Mouse (Mus musculus) stomach, embryonic 16.5 days (tissue): ENCODE measurements around the gene Rnf11. TPM values are rescaled to one million over a fixed set of nuclear protein-coding genes. Genes with fewer than 3 reads are reported as not detected.

ENCODE experiments used
- ATAC-seq: fragments of 200-750 bp; cut with Nextera tagmentation; 2 replicates; pipeline ENCODE4 v1.8.0; 2017; ENCODE audit warnings: moderate number of reproducible peaks, moderate TSS enrichment; ENCODE audit not compliant: insufficient read depth, low FRiP score
- H3K27ac ChIP-seq: fragments of 300-500 bp; sonication (generic); 2 replicates; pipeline ENCODE4 v1.5.1; 2014; ENCODE audit warnings: low read length
- H3K27me3 ChIP-seq: fragments of 300-500 bp; sonication (generic); 2 replicates; pipeline ENCODE4 v1.6.1; 2014; ENCODE audit warnings: low read length, control low read depth, mixed read lengths; ENCODE audit not compliant: control insufficient read depth, insufficient read depth
- H3K36me3 ChIP-seq: fragments of 300-500 bp; sonication (generic); 2 replicates; pipeline ENCODE4 v1.6.1; 2014; ENCODE audit warnings: low read length; ENCODE audit not compliant: control insufficient read depth, insufficient read depth
- H3K4me1 ChIP-seq: fragments of 300-500 bp; sonication (generic); 2 replicates; pipeline ENCODE4 v1.6.1; 2014; ENCODE audit warnings: low read length, control low read depth, mixed read lengths; ENCODE audit not compliant: control insufficient read depth, insufficient read depth
- H3K4me2 ChIP-seq: fragments of 300-500 bp; sonication (generic); 2 replicates; pipeline ENCODE4 v1.6.1; 2014; ENCODE audit warnings: low read depth, low read length, mixed read lengths
- H3K4me3 ChIP-seq: fragments of 300-500 bp; sonication (generic); replicated peaks from 2 replicates; pipeline ENCODE4 v1.5.1; 2014; ENCODE audit warnings: mild to moderate bottlenecking, low read length
- H3K9ac ChIP-seq: fragments of 300-500 bp; sonication (generic); 2 replicates; pipeline ENCODE4 v1.6.1; 2014; ENCODE audit warnings: low read length
- H3K9me3 ChIP-seq: fragments of 300-500 bp; sonication (generic); replicated peaks from 2 replicates; pipeline ENCODE4 v1.6.1; 2016; ENCODE audit warnings: low read length, control low read depth; ENCODE audit not compliant: control insufficient read depth
- WGBS: fragments of 180-500 bp; shearing (Covaris S2); extraction: QIAGEN DNeasy Blood & Tissue Kit; methylation state at CpG from one replicate; pipeline ENCODE4 v1.1.7; 2014; 5-methylcytosine and 5-hydroxymethylcytosine counted together
- polyA plus RNA-seq: library from polyadenylated mRNA; unstranded; fragments of >200 nt; fragmentation: Nextera tagmentation; extraction: Ambion mirVana; gene quantifications from 2 replicates; pipeline ENCODE4 v1.2.1, GENCODE M21; 2015

Gene Rnf11
- polyA plus RNA-seq, 1 experiment from 2014 or later, result 23.4 TPM

- H3K4me3 ChIP-seq, result no peak overlapping the region
- H3K9ac ChIP-seq, result no peak overlapping the region
- no peaks in the 10 kb centered on the region for H3K9me3 ChIP-seq
- no peak overlapping the region for H3K27ac ChIP-seq
- 0 out of 2 replicates have a peak, but pooled peaks cover 3% of the 10 kb centered on the region for H3K36me3 ChIP-seq
- H3K4me2 ChIP-seq, result no peak overlapping the region
- WGBS, result 90% methylated on average over 3 of the region's 3 CpGs
- H3K4me1 ChIP-seq, result peaks cover 7% of the 10 kb centered on the region; the same call in 1 of the 2 replicates
- H3K27me3 ChIP-seq, result no peaks in the 10 kb centered on the region
- ATAC-seq, result no peak
Measured at GRCm38 (mm10) chr4:109477454-109477853, 7.1 kb downstream of the Rnf11 start.

DNA sequence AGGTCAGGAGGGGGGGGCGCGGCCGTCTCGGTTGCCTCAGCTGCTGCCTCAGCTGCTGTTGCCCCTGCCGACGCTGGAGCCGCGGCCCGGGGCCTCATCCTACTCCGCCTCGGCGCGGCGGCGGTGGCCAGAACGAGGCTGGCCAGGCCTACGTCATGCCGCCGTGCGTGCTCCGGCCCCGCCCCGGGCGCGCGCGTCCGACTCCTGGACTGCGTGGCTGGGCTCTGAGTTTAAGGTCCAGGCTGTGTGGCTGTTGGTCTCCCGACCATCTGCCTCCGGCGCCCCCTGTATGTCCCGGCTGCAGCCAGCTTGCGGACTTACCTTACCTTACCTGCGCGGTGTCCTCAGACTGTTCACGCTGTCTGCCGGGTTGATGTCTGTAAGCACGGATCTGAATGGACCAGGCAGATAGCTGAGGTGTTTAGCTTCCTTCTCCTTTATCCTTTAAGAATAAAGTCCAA, 7.9 kb downstream of the Rnf11 start:
- H3K27ac ChIP-seq, result peak overlapping the region; percentile 91
- ATAC-seq, result peak; percentile 99
- H3K9me3 ChIP-seq, result no peaks in the 10 kb centered on the region
- 0 out of 2 replicates have a peak, but pooled peaks cover 5% of the 10 kb centered on the region for H3K36me3 ChIP-seq
- peak overlapping the region; percentile 94 for H3K4me3 ChIP-seq
- WGBS, result under 1% methylated on average over 37 of the region's 39 CpGs
- peaks cover 13% of the 10 kb centered on the region for H3K4me1 ChIP-seq
- H3K9ac ChIP-seq, result peak overlapping the region; percentile 100
- H3K27me3 ChIP-seq, result no peaks in the 10 kb centered on the region
- peak overlapping the region; percentile 69 for H3K4me2 ChIP-seq

GRCm38 (mm10) chr4:109475577-109476553, 8.7 kb downstream of the Rnf11 start:
- Histone ChIP-seq H3K27ac (peak overlapping the region; percentile 91), H3K36me3 (0 out of 2 replicates have a peak, but pooled peaks cover 5% of the 10 kb centered on the region), H3K9ac (peak overlapping the region; percentile 100), H3K4me1 (peaks cover 14% of the 10 kb centered on the region), H3K27me3 (no peaks in the 10 kb centered on the region), H3K4me2 (peak overlapping the region; percentile 69), H3K4me3 (peak overlapping the region; percentile 94), H3K9me3 (no peaks in the 10 kb centered on the region)
- ATAC-seq, result peak; percentile 68
- under 1% methylated on average over 59 of the region's 68 CpGs for WGBS

DNA sequence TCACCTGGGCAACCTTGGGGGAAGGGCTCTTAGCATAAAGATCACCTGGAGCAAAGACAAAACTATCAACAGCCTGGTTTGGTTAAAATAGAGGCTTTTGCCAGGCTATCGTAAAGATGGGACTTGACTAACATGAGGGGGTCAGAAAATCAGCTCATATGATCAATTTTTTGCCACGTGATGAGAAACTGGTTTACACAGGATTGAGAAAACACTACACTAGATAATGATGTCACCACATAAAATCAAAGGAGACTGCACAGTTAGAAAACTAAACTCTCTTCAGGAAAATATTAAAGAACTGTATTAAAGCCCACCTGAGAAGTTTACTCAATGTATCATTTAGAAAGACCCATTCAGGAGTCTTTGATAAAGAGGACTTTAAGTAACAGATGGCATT, 9.4 kb downstream of the Rnf11 start:
- H3K27me3 ChIP-seq, result no peaks in the 10 kb centered on the region
- H3K36me3 ChIP-seq, result 0 out of 2 replicates have a peak, but pooled peaks cover 5% of the 10 kb centered on the region
- H3K9me3 ChIP-seq, result no peaks in the 10 kb centered on the region
- no peak overlapping the region for H3K27ac ChIP-seq
- H3K9ac ChIP-seq, result no peak overlapping the region
- H3K4me2 ChIP-seq, result peak overlapping the region; percentile 69
- peaks cover 14% of the 10 kb centered on the region for H3K4me1 ChIP-seq
- H3K4me3 ChIP-seq, result peak overlapping the region; percentile 94
- no peak for ATAC-seq
- 33% methylated on average over 2 of the region's 2 CpGs for WGBS

GRCm38 (mm10) chr4:109472566-109472965, 12.0 kb downstream of the Rnf11 start:
- Histone ChIP-seq H3K4me3 (no peak overlapping the region), H3K4me1 (peaks cover 14% of the 10 kb centered on the region), H3K27me3 (no peaks in the 10 kb centered on the region), H3K36me3 (0 out of 2 replicates have a peak, but pooled peaks cover 5% of the 10 kb centered on the region), H3K27ac (no peak overlapping the region), H3K9ac (no peak overlapping the region), H3K4me2 (no peak overlapping the region), H3K9me3 (no peaks in the 10 kb centered on the region)
- 88% methylated on average over 3 of the region's 3 CpGs for WGBS
- ATAC-seq, result no peak

- Histone ChIP-seq H3K27ac (no peak overlapping the region), H3K36me3 (0 out of 2 replicates have a peak, but pooled peaks cover 5% of the 10 kb centered on the region), H3K4me3 (no peak overlapping the region), H3K9ac (no peak overlapping the region), H3K4me1 (peaks cover 14% of the 10 kb centered on the region), H3K9me3 (no peaks in the 10 kb centered on the region), H3K4me2 (no peak overlapping the region), H3K27me3 (no peaks in the 10 kb centered on the region)
- no peak for ATAC-seq
Measured at GRCm38 (mm10) chr4:109471606-109472005, 12.9 kb downstream of the Rnf11 start.

DNA sequence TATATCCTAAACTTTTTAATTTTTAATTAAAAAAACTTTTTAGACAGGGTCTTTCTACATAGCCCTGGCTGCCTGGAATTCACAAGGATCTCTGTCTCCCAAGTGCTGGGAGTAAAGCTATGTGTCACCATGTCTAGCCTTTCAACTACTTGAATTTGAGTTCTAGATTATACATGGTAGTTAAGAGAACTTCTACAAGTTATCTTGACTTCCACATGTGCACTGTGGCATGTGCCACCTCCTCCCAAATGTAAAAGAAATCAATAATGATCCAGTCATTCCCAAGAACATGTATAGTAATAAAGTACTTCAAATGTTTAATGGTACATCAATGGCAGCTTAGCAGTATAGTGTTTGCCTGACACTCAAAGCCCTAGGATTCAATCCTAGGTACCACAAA, 16.8 kb downstream of the Rnf11 start:
- H3K4me1 ChIP-seq, result peaks cover 10% of the 10 kb centered on the region; the same call in 1 of the 2 replicates
- no peak overlapping the region for H3K27ac ChIP-seq
- no peak overlapping the region for H3K4me3 ChIP-seq
- no peak overlapping the region for H3K9ac ChIP-seq
- H3K36me3 ChIP-seq, result 0 out of 2 replicates have a peak, but pooled peaks cover 5% of the 10 kb centered on the region
- no peaks in the 10 kb centered on the region for H3K27me3 ChIP-seq
- no peak overlapping the region for H3K4me2 ChIP-seq
- H3K9me3 ChIP-seq, result no peaks in the 10 kb centered on the region
- ATAC-seq, result no peak

DNA sequence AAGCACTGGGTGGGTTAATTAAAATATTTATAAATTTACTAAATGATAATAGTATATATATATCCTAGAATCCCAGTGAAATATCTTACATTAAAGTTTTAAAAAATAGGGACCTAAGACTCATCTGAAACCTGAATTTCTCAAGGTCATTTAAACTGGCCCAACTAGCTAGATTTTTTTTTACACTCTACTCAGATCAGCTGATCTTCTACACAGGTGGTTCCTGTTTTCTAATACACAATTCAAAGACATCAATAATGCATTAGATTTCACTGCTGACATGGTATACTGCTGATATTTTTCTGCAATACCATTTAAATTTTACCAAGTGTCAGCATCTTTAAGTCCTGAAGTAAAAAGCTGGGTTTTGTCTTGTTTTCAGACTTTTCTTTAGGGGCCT, 20.6 kb downstream of the Rnf11 start:
- ATAC-seq, result no peak
- no peaks in the 10 kb centered on the region for H3K36me3 ChIP-seq
- H3K4me3 ChIP-seq, result no peak overlapping the region
- H3K4me2 ChIP-seq, result no peak overlapping the region
- H3K9ac ChIP-seq, result no peak overlapping the region
- H3K27me3 ChIP-seq, result no peaks in the 10 kb centered on the region
- no peaks in the 10 kb centered on the region for H3K9me3 ChIP-seq
- peaks cover 3% of the 10 kb centered on the region for H3K4me1 ChIP-seq
- H3K27ac ChIP-seq, result no peak overlapping the region
